Mouse (Mus musculus) midbrain, embryonic 15.5 days (tissue): ENCODE measurements around the gene Gm5868. TPM values are rescaled to one million over a fixed set of nuclear protein-coding genes. Genes with fewer than 3 reads are reported as not detected.
"Not testable (repeated sequence)": the region's sequence is repeated elsewhere in the genome, so short reads cannot be mapped to it uniquely, and the experiment has no call there.

Source experiments
- ATAC-seq: fragments of 200-750 bp; cut with Nextera tagmentation; replicated peaks from 2 replicates; pipeline ENCODE4 v1.8.0; 2017; ENCODE audit warnings: moderate TSS enrichment
- H3K27ac ChIP-seq: fragments of 300-500 bp; sonication (generic); 2 replicates; pipeline ENCODE4 v1.5.1; 2015; ENCODE audit warnings: mild to moderate bottlenecking, inconsistent platforms
- H3K27me3 ChIP-seq: fragments of 300-500 bp; sonication (generic); replicated peaks from 2 replicates; pipeline ENCODE4 v1.6.1; 2015; ENCODE audit warnings: inconsistent platforms
- H3K36me3 ChIP-seq: fragments of 300-500 bp; sonication (generic); replicated peaks from 2 replicates; pipeline ENCODE4 v1.6.1; 2015; ENCODE audit warnings: inconsistent platforms
- H3K4me1 ChIP-seq: fragments of 300-500 bp; sonication (generic); 2 replicates; pipeline ENCODE4 v1.6.1; 2015; ENCODE audit warnings: inconsistent platforms
- H3K4me2 ChIP-seq: fragments of 300-500 bp; sonication (generic); 2 replicates; pipeline ENCODE4 v1.6.1; 2015; ENCODE audit warnings: inconsistent platforms, mild to moderate bottlenecking, moderate library complexity
- H3K4me3 ChIP-seq: fragments of 300-500 bp; sonication (generic); 2 replicates; pipeline ENCODE4 v1.5.1; 2015; ENCODE audit warnings: mild to moderate bottlenecking, inconsistent platforms
- H3K9ac ChIP-seq: fragments of 300-500 bp; sonication (generic); 2 replicates; pipeline ENCODE4 v1.6.1; 2015; ENCODE audit warnings: mild to moderate bottlenecking, inconsistent platforms
- H3K9me3 ChIP-seq: fragments of 300-500 bp; sonication (generic); 2 replicates; pipeline ENCODE4 v1.6.1; 2016; ENCODE audit warnings: inconsistent platforms
- WGBS: fragments of 180-500 bp; shearing (Covaris S2); methylation state at CpG from one replicate; pipeline ENCODE4 v1.1.7; 2015; ENCODE audit warnings: mixed read lengths; 5-methylcytosine and 5-hydroxymethylcytosine counted together
- polyA plus RNA-seq: library from polyadenylated mRNA; unstranded; fragments of >200 nt; fragmentation: Nextera tagmentation; extraction: Ambion mirVana; gene quantifications from 2 replicates; pipeline ENCODE4 v1.2.1, GENCODE M21; 2015

Gm5868 gene
- polyA plus RNA-seq = 6.2 and 7.2 TPM in 2 replicates

- no peaks in the 10 kb centered on the region for H3K36me3 ChIP-seq
- H3K27ac ChIP-seq = no peak within 1 kb of the TSS
- H3K27me3 ChIP-seq = no peaks in the 10 kb centered on the region
- peak within 1 kb of the TSS; percentile 42 for H3K4me3 ChIP-seq
- ATAC-seq = peak; percentile 89
- H3K4me1 ChIP-seq = 0 out of 2 replicates have a peak, but pooled peaks cover 6% of the 10 kb centered on the region
- H3K9ac ChIP-seq = peak within 1 kb of the TSS; percentile 26
- 1% methylated on average over 38 of the region's 38 CpGs for WGBS
- peak within 1 kb of the TSS; percentile 68 for H3K4me2 ChIP-seq
- H3K9me3 ChIP-seq = no peaks in the 10 kb centered on the region
Observed at GRCm38 (mm10) chr5:72587192-72587681, at the start of gene Gm5868. Gm5868 (minus strand) TSS chr5:72587551.

- H3K27ac ChIP-seq = no peak overlapping the region
- no peak for ATAC-seq
- no peaks in the 10 kb centered on the region for H3K27me3 ChIP-seq
- no peaks in the 10 kb centered on the region for H3K4me1 ChIP-seq
- H3K4me2 ChIP-seq = no peak overlapping the region
- 85% methylated on average over 3 of the region's 3 CpGs for WGBS
- H3K9ac ChIP-seq = no peak overlapping the region
- H3K36me3 ChIP-seq = no peaks in the 10 kb centered on the region
- H3K4me3 ChIP-seq = no peak overlapping the region
- no peaks in the 10 kb centered on the region for H3K9me3 ChIP-seq
Observed at GRCm38 (mm10) chr5:72636576-72636975, 49.2 kb upstream of the Gm5868 start.

GRCm38 (mm10) chr5:72636122-72636521, 48.8 kb upstream of the Gm5868 start:
- Histone ChIP-seq H3K27ac (no peak overlapping the region), H3K27me3 (no peaks in the 10 kb centered on the region), H3K36me3 (no peaks in the 10 kb centered on the region), H3K9me3 (no peaks in the 10 kb centered on the region), H3K9ac (no peak overlapping the region), H3K4me3 (no peak overlapping the region), H3K4me1 (no peaks in the 10 kb centered on the region), H3K4me2 (no peak overlapping the region)
- no peak for ATAC-seq
- 79% methylated on average over 3 of the region's 3 CpGs for WGBS

GRCm38 (mm10) chr5:72634791-72635271, 47.5 kb upstream of the Gm5868 start:
- Histone ChIP-seq H3K4me2 (no peak overlapping the region), H3K4me1 (no peaks in the 10 kb centered on the region), H3K27me3 (no peaks in the 10 kb centered on the region), H3K4me3 (no peak overlapping the region), H3K27ac (no peak overlapping the region), H3K36me3 (no peaks in the 10 kb centered on the region), H3K9me3 (no peaks in the 10 kb centered on the region), H3K9ac (no peak overlapping the region)
- ATAC-seq = no peak
- 89% methylated on average over 9 of the region's 9 CpGs for WGBS

- no peak overlapping the region for H3K9ac ChIP-seq
- 91% methylated on average over 6 of the region's 6 CpGs for WGBS
- no peak for ATAC-seq
Observed at GRCm38 (mm10) chr5:72630026-72630425, 42.7 kb upstream of the Gm5868 start.

GRCm38 (mm10) chr5:72621022-72621421, 33.7 kb upstream of the Gm5868 start:
- Histone ChIP-seq H3K36me3 (no peaks in the 10 kb centered on the region), H3K27me3 (no peaks in the 10 kb centered on the region), H3K4me3 (no peak overlapping the region), H3K9ac (no peak overlapping the region), H3K4me1 (no peaks in the 10 kb centered on the region), H3K4me2 (no peak overlapping the region), H3K9me3 (no peaks in the 10 kb centered on the region), H3K27ac (no peak overlapping the region)
- no peak for ATAC-seq
- WGBS = 93% methylated on average over 1 of the region's 1 CpGs

More at GRCm38 (mm10) chr5:72630026-72630425, 42.7 kb upstream of the Gm5868 start:
- Histone ChIP-seq H3K4me3 (no peak overlapping the region), H3K27ac (no peak overlapping the region), H3K4me1 (no peaks in the 10 kb centered on the region), H3K36me3 (no peaks in the 10 kb centered on the region), H3K27me3 (no peaks in the 10 kb centered on the region), H3K4me2 (no peak overlapping the region), H3K9me3 (no peaks in the 10 kb centered on the region)

GRCm38 (mm10) chr5:72617413-72617812, 30.1 kb upstream of the Gm5868 start:
- no peak overlapping the region for H3K4me2 ChIP-seq
- no peak overlapping the region for H3K4me3 ChIP-seq
- no peak for ATAC-seq
- no peaks in the 10 kb centered on the region for H3K36me3 ChIP-seq
- no peaks in the 10 kb centered on the region for H3K4me1 ChIP-seq
- 80% methylated on average over 4 of the region's 4 CpGs for WGBS
- no peak overlapping the region for H3K9ac ChIP-seq
- no peak overlapping the region for H3K27ac ChIP-seq
- H3K27me3 ChIP-seq = no peaks in the 10 kb centered on the region
- H3K9me3 ChIP-seq = no peaks in the 10 kb centered on the region

GRCm38 (mm10) chr5:72603138-72603537, 15.8 kb upstream of the Gm5868 start:
- no peak overlapping the region for H3K27ac ChIP-seq
- H3K4me1 ChIP-seq = no peaks in the 10 kb centered on the region
- no peaks in the 10 kb centered on the region for H3K27me3 ChIP-seq
- 87% methylated on average over 4 of the region's 4 CpGs for WGBS
- H3K9ac ChIP-seq = no peak overlapping the region
- ATAC-seq = no peak
- H3K9me3 ChIP-seq = no peaks in the 10 kb centered on the region
- no peak overlapping the region for H3K4me2 ChIP-seq
- H3K4me3 ChIP-seq = no peak overlapping the region
- no peaks in the 10 kb centered on the region for H3K36me3 ChIP-seq

- H3K27me3 ChIP-seq = no peaks in the 10 kb centered on the region
- H3K36me3 ChIP-seq = no peaks in the 10 kb centered on the region
- no peaks in the 10 kb centered on the region for H3K9me3 ChIP-seq
- 12% methylated on average over 5 of the region's 5 CpGs for WGBS
- ATAC-seq = no peak
- H3K27ac ChIP-seq = no peak overlapping the region
- H3K4me1 ChIP-seq = no peaks in the 10 kb centered on the region
- no peak overlapping the region for H3K9ac ChIP-seq
- no peak overlapping the region for H3K4me3 ChIP-seq
- H3K4me2 ChIP-seq = no peak overlapping the region
Observed at GRCm38 (mm10) chr5:72601006-72601405, 13.7 kb upstream of the Gm5868 start.

- WGBS = 48% methylated on average over 25 of the region's 25 CpGs
- not testable (repeated sequence) for H3K27ac ChIP-seq, H3K4me1 ChIP-seq, H3K36me3 ChIP-seq, H3K9me3 ChIP-seq, H3K27me3 ChIP-seq
- H3K9ac ChIP-seq = peak overlapping the region; percentile 26; the same call in 1 of the 2 replicates
- peak overlapping the region; percentile 42 for H3K4me3 ChIP-seq
- ATAC-seq = peak; percentile 81
- peak overlapping the region; percentile 68 for H3K4me2 ChIP-seq
Observed at GRCm38 (mm10) chr5:72586667-72587191, 622 bp downstream of the Gm5868 start.

GRCm38 (mm10) chr5:72586122-72586521, 1.2 kb downstream of the Gm5868 start:
- H3K4me2 ChIP-seq, H3K9ac ChIP-seq, H3K4me1 ChIP-seq, H3K36me3 ChIP-seq, H3K27me3 ChIP-seq, H3K27ac ChIP-seq, H3K4me3 ChIP-seq, H3K9me3 ChIP-seq: not testable (repeated sequence)
- WGBS = 53% methylated on average over 7 of the region's 7 CpGs
- ATAC-seq = peak; percentile 10; the same call in 1 of the 2 replicates

- H3K36me3 ChIP-seq, H3K27me3 ChIP-seq, H3K4me1 ChIP-seq, H3K27ac ChIP-seq, H3K9me3 ChIP-seq: not testable (repeated sequence)
- Histone ChIP-seq H3K9ac (peak within 1 kb of the TSS; percentile 41), H3K4me3 (peak within 1 kb of the TSS; percentile 45), H3K4me2 (peak within 1 kb of the TSS; percentile 77)
- peak; percentile 77 for ATAC-seq
- 6% methylated on average over 21 of the region's 21 CpGs for WGBS
Observed at GRCm38 (mm10) chr5:72580970-72581332, 6.4 kb downstream of the Gm5868 start, which contains the start of gene Zar1. Zar1 (minus strand) TSS chr5:72581254.
